Mouse (Mus musculus): Measurements from ENCODE around the gene Jam3.

The Jam3 gene

DNA sequence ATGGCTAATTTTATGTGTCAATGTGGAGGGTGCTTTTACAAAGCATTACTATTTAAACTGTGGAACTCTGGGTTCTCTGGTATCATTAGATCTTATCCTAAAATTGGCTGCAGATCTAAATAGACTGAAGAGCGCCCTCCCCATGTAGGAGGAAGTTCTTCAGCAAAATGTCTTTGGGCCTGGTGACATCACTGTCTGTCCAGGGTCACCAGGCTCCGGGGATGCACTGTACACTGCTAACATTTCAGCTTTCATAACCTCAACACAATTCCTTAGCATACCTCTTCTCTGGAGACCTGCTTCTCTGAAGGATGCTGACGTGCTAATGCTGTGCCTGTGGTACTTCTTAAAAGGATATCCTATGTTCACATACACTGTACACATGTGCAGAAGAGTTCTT lies 43.5 kb downstream of the Jam3 start:
- DNase-seq (ENCODE audit: low spot score in 2 of 2), result no peak

DNA sequence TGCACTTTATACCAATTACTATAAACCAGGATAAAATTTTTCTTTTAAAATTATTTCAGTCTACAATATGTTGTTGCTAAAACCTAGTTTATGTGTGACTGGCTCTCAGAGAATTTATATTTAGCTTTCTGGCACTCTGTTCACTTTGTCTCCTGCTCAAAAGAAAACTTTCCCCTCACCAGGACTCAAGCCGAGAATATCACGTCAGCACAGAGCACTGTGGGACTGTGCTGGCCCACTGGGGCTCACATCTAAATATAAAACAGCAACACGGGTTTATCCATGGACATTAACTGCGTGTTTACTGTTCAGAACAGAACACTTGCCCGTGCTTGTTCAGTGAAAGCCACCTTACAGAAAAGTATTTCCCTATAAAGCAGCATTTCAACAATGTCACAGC lies 44.5 kb downstream of the Jam3 start:
- DNase-seq (ENCODE audit: low spot score in 2 of 2), result peak in 1 of 2 experiments; percentile 63

- peak; percentile 63 to 70 for DNase-seq (ENCODE audit: low spot score in 2 of 2)
Observed at GRCm38 (mm10) chr9:27109533-27110514, 45.4 kb downstream of the Jam3 start.

DNA sequence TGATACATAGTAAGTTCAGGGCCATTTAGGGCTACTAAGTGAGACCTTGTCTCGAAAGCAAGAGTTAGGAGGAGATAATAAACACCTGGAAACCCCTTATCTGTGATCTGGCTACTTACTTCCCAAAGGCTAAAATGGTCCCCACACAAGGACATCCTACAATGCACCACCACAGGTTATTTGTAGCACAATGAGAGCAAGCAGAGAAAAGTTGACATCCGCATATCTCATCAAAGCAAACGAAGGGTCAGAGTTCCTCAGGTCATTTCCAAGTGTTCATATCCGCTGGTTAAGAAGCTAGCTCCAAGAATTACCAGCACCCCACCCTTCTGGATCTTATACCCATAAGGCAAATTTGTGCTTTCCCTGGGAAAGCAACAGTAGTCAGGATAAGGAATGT lies 46.8 kb downstream of the Jam3 start:
- no peak for DNase-seq (ENCODE audit: low spot score in 2 of 2)

- peak in 1 of 2 experiments; percentile 66 for DNase-seq (ENCODE audit: low spot score in 2 of 2)
Observed at GRCm38 (mm10) chr9:27106081-27106480, 49.1 kb downstream of the Jam3 start.

GRCm38 (mm10) chr9:27101466-27101865 lies 53.8 kb downstream of the Jam3 start:
- no peak for DNase-seq (ENCODE audit: low spot score in 2 of 2)

GRCm38 (mm10) chr9:27099474-27099873 lies 55.7 kb downstream of the Jam3 start:
- DNase-seq (ENCODE audit: low spot score in 2 of 2), result no peak

- DNase-seq (ENCODE audit: low spot score in 2 of 2), result no peak
Observed at GRCm38 (mm10) chr9:27098557-27098956, 56.7 kb downstream of the Jam3 start.

- DNase-seq (ENCODE audit: low spot score in 2 of 2), result no peak
Observed at GRCm38 (mm10) chr9:27098092-27098491, 57.1 kb downstream of the Jam3 start.

GRCm38 (mm10) chr9:27092916-27093315 lies 62.3 kb downstream of the Jam3 start:
- no peak for DNase-seq (ENCODE audit: low spot score in 2 of 2)

GRCm38 (mm10) chr9:27090801-27091775 lies 64.1 kb downstream of the Jam3 start:
- DNase-seq (ENCODE audit: low spot score in 2 of 2), result peak; percentile 26 to 65

GRCm38 (mm10) chr9:27090134-27090533 lies 65.1 kb downstream of the Jam3 start:
- DNase-seq (ENCODE audit: low spot score in 2 of 2), result no peak

DNA sequence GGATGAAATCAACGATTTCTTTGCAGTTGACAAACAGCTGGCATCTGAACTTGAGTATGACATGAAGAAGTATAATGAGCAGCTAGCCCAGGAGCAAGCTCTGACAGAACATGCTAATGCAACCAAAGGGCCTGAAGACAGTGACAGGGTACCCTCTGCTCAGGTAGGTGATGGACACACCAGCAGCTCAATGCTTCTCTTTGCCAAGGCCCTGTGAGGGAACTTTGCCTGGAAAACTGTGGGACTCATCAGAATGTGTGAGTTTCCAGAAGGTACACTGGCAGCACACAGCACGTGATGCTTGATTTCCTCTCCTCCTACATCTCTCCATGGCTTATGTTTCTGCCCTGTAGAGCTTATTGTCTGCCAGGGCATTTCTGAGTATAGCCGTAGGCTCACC lies 67.8 kb downstream of the Jam3 start:
- no peak for DNase-seq (ENCODE audit: low spot score in 2 of 2)

- no peak for DNase-seq (ENCODE audit: low spot score in 2 of 2)
Observed at GRCm38 (mm10) chr9:27086256-27086655, 69.0 kb downstream of the Jam3 start.

GRCm38 (mm10) chr9:27075812-27076211 lies 79.4 kb downstream of the Jam3 start:
- DNase-seq (ENCODE audit: low spot score in 2 of 2), result no peak

- no peak for DNase-seq (ENCODE audit: low spot score in 2 of 2)
Observed at GRCm38 (mm10) chr9:27074677-27075076, 80.5 kb downstream of the Jam3 start.

GRCm38 (mm10) chr9:27070895-27071294 lies 84.3 kb downstream of the Jam3 start:
- no peak for DNase-seq (ENCODE audit: low spot score in 2 of 2)

- peak; percentile 38 to 69 for DNase-seq (ENCODE audit: low spot score in 2 of 2)
Observed at GRCm38 (mm10) chr9:27058341-27058740, 96.9 kb downstream of the Jam3 start.

- no peak for DNase-seq (ENCODE audit: low spot score in 2 of 2)
Observed at GRCm38 (mm10) chr9:27049492-27049891, 105.7 kb downstream of the Jam3 start.

Data from frontal cortex, postnatal 36 days (tissue).